In the genomic region with DNA sequence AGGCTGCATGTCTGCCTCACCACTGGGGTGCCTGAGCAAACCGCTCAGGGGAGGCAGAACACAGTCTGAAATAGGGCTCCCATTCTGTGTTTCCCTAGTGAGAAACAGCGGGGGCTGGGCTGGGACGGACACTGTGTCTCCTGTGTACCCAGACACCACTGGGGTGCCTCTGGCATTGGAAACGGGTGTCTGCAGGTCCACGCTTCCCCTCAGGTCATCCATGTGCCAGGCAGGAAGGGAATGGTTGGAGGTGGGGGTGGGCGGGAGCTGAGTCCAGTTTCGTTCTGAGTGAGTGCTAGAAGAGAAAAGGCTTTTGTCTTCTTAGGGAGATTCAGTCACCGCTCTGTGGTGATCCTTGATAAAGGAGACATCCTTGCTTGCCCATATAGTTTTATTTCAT, we compare ENCODE assay signal across 11 mouse cellular contexts.
"Had no signal": no experiment of that assay in that cellular context is flagged by ENCODE, and none has a peak within 500 bp of the region (broad histone marks: within the 10 kb centered on the region; RNA-seq: fewer than 3 reads in every experiment).

No protein-coding gene starts in this region.

- H3K36me3 ChIP-seq: limb, embryonic 15.5 days; liver, embryonic 12.5 days; midbrain, embryonic 12.5 days had no signal

- H3K4me3 ChIP-seq: limb, embryonic 15.5 days; liver, embryonic 12.5 days; midbrain, embryonic 12.5 days had no signal

- ATAC-seq: intestine, postnatal 0 days; liver, embryonic 12.5 days had no signal

- H3K4me2 ChIP-seq: limb, embryonic 15.5 days; liver, embryonic 12.5 days; lung, embryonic 14.5 days; midbrain, embryonic 12.5 days had no signal

- H3K9me3 ChIP-seq: limb, embryonic 15.5 days; liver, embryonic 12.5 days; midbrain, embryonic 12.5 days had no signal

- H3K9ac ChIP-seq: limb, embryonic 15.5 days; liver, embryonic 12.5 days; lung, embryonic 14.5 days; midbrain, embryonic 12.5 days had no signal

- H3K4me1 ChIP-seq: limb, embryonic 15.5 days; liver, embryonic 12.5 days had no signal

- H3K27ac ChIP-seq: limb, embryonic 15.5 days; liver, embryonic 12.5 days; midbrain, embryonic 12.5 days had no signal

- DNase-seq: kidney, postnatal 25 days; layer of hippocampus, postnatal 36 days; lung, embryonic 14.5 days; lung, postnatal 10 days; lung, postnatal 4 days; right cerebral cortex, postnatal 25 days; thymus, postnatal 36 days had no signal

- H3K27me3 ChIP-seq: limb, embryonic 15.5 days; liver, embryonic 12.5 days; midbrain, embryonic 12.5 days had no signal
